Mouse (Mus musculus): Measurements from ENCODE around the gene Otof. TPM values are rescaled to one million over a fixed set of nuclear protein-coding genes. Genes with fewer than 3 reads are reported as not detected.
A peak's percentile ranks its signal among the peaks of the same experiment; 100 is the strongest.

Otof gene
- polyA plus RNA-seq (2014; fragmentation: Nextera tagmentation; extraction: Ambion mirVana), result 0.47 and 0.54 TPM in 2 replicates

DNA sequence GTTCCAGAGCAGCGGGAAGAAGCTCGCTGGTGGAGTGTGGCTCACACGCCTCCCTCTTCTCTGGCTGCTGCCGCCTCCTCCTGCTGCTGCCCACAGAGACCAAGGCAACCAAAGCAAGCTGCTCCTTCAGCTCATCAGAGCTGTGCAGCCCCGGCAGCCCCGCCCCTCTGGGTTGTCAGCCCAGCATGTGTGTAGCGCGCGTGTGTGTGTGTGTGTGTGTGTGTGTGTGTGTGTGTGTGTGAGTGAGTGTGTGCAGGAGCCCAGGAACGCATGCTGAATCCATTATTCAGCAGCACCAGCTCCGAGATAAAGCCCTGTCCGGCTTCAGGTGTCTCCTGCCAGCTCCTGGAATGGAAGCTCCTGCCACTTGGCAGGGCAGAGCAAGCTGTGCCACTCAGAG is at the start of gene Otof:
Gene Otof (minus strand): TSS at position 112 of the 400 bp plus-strand sequence.
- Histone ChIP-seq H3K4me2 (ENCODE audit: low read depth, low read length) (peak within 1 kb of the TSS; percentile 32; the same call in 1 of the 2 replicates), H3K27ac (replicated peaks; ENCODE audit: low read depth, low read length) (no peak within 1 kb of the TSS), H3K9ac (ENCODE audit: low read depth, low read length) (no peak within 1 kb of the TSS)

DNA sequence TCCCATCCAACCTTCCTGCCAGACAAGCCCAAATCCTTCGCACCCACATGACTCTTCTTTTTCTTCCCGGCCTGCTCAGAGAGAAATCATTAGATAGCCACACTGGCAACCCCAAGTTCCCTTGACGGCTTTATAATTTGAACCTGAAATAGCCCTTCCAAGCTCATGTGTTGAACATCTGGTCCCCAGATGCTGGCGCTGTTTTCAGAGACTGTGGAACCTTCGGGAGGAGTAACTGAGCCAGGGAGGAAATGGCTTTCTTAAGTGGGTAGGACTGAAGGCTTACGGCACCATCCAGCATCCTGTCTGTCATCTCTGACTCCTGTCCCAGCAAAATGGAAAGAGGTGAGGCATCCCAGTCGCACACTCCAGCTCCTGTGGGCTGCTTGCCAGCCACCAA is 35.6 kb upstream of the Otof start:
- ATAC-seq (ENCODE audit: low read depth) (peak; percentile 15; the same call in 1 of the 2 replicates), DNase-seq (ENCODE audit: low spot score) (peak; percentile 74)
- Histone ChIP-seq H3K4me2 (ENCODE audit: low read depth, low read length) (no peak overlapping the region), H3K4me3 (ENCODE audit: low read depth, low read length) (no peak overlapping the region), H3K9me3 (ENCODE audit: control insufficient read depth, low read length) (no peaks in the 10 kb centered on the region), H3K4me1 (ENCODE audit: control insufficient read depth, insufficient read depth, low read length) (peaks cover 20% of the 10 kb centered on the region; the same call in 1 of the 2 replicates), H3K36me3 (ENCODE audit: control insufficient read depth, insufficient read depth, low read length) (no peaks in the 10 kb centered on the region), H3K9ac (ENCODE audit: low read depth, low read length) (no peak overlapping the region), H3K27ac (replicated peaks; ENCODE audit: low read depth, low read length) (peak overlapping the region; percentile 29), H3K27me3 (replicated peaks; ENCODE audit: control insufficient read depth, insufficient read depth, low read length) (no peaks in the 10 kb centered on the region)
- WGBS, result 25% methylated on average over 7 of the region's 7 CpGs

More for the DNA sequence above, at the start of gene Otof:
- H3K4me1 ChIP-seq (ENCODE audit: control insufficient read depth, insufficient read depth, low read length), result peaks cover 23% of the 10 kb centered on the region
- peak; percentile 77 for ATAC-seq (ENCODE audit: low read depth)
- H3K4me3 ChIP-seq (ENCODE audit: low read depth, low read length), result no peak within 1 kb of the TSS
- peaks cover 21% of the 10 kb centered on the region for H3K27me3 ChIP-seq (replicated peaks; ENCODE audit: control insufficient read depth, insufficient read depth, low read length)
- no peaks in the 10 kb centered on the region for H3K36me3 ChIP-seq (ENCODE audit: control insufficient read depth, insufficient read depth, low read length)
- WGBS, result 3% methylated on average over 10 of the region's 12 CpGs
- H3K9me3 ChIP-seq (ENCODE audit: control insufficient read depth, low read length), result no peaks in the 10 kb centered on the region
- peak; percentile 78 for DNase-seq (ENCODE audit: low spot score)

DNA sequence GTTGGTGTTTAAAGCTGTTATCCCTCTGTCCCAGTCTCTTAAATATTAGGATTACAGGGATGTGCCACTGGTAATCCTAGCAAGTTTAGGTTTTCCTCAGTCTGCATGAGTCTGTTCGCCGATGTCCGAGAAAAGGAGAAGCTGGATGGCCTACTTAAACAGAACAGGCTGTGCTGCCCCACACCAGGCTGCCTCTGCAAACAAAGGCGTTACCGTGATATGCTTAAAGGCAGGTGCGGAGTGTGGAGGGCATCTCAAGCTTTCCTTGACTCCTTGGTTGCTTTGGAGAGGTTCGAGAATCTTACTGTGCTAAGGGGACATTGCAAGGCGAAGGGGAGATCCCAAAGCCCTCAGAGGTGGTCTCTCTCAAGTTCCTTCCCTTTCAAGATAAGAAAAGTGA is 35.1 kb upstream of the Otof start:
- H3K36me3 ChIP-seq (ENCODE audit: control insufficient read depth, insufficient read depth, low read length), result no peaks in the 10 kb centered on the region
- peaks cover 20% of the 10 kb centered on the region; the same call in 1 of the 2 replicates for H3K4me1 ChIP-seq (ENCODE audit: control insufficient read depth, insufficient read depth, low read length)
- H3K9ac ChIP-seq (ENCODE audit: low read depth, low read length), result no peak overlapping the region
- DNase-seq (ENCODE audit: low spot score) (no peak), ATAC-seq (ENCODE audit: low read depth) (no peak)
- H3K4me2 ChIP-seq (ENCODE audit: low read depth, low read length), result no peak overlapping the region
- no peak overlapping the region for H3K4me3 ChIP-seq (ENCODE audit: low read depth, low read length)
- 44% methylated on average over 8 of the region's 8 CpGs for WGBS
- H3K9me3 ChIP-seq (ENCODE audit: control insufficient read depth, low read length), result no peaks in the 10 kb centered on the region
- no peak overlapping the region for H3K27ac ChIP-seq (replicated peaks; ENCODE audit: low read depth, low read length)
- H3K27me3 ChIP-seq (replicated peaks; ENCODE audit: control insufficient read depth, insufficient read depth, low read length), result no peaks in the 10 kb centered on the region

DNA sequence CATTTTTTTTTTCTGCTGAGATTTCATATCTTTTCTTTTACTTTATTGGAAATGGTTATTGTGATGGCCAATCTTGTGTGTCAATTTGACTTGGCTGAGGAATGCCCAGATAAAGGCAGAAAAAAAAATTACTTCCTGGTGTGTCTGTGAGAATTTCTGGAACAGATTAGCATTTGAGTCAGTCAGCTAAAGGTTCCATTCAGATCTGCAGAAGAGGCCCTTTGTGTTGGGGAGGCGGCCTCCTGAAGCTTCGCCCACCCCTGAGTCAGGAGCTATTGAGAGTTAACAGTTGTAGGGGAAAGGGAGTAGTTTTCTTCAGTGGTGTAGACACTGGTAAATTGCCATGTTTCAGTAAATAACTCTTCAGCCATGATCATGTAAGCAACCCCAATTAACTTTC is 33.6 kb upstream of the Otof start:
- Histone ChIP-seq H3K27me3 (replicated peaks; ENCODE audit: control insufficient read depth, insufficient read depth, low read length) (no peaks in the 10 kb centered on the region), H3K36me3 (ENCODE audit: control insufficient read depth, insufficient read depth, low read length) (no peaks in the 10 kb centered on the region), H3K4me2 (ENCODE audit: low read depth, low read length) (no peak overlapping the region), H3K9me3 (ENCODE audit: control insufficient read depth, low read length) (no peaks in the 10 kb centered on the region), H3K9ac (ENCODE audit: low read depth, low read length) (no peak overlapping the region), H3K27ac (replicated peaks; ENCODE audit: low read depth, low read length) (peak overlapping the region; percentile 39; the same call in 1 of the 2 replicates), H3K4me3 (ENCODE audit: low read depth, low read length) (no peak overlapping the region), H3K4me1 (ENCODE audit: control insufficient read depth, insufficient read depth, low read length) (peaks cover 20% of the 10 kb centered on the region; the same call in 1 of the 2 replicates)
- WGBS, result 32% methylated on average over 2 of the region's 2 CpGs
- ATAC-seq (ENCODE audit: low read depth), result no peak
- no peak for DNase-seq (ENCODE audit: low spot score)

DNA sequence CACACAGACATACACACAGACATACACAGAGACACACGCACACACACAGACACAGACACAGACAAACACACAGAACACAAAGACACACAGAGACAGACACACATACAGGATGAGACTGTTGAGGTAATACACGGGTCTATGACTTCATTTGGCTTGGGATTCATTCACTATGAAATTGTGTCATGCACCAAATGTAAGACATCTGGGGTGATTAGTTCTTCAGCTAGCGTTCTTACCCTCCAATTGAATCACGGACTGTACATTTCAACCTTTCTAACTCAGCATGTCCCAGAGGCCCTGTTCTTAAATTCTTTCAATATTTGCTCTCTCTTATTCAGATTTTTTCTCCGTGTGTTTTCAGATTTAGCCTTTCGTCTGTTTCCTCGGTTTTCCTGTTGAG is 32.9 kb upstream of the Otof start:
- 37% methylated on average over 7 of the region's 7 CpGs for WGBS
- ATAC-seq (ENCODE audit: low read depth), result peak; percentile 64; the same call in 1 of the 2 replicates
- Histone ChIP-seq H3K27ac (replicated peaks; ENCODE audit: low read depth, low read length) (peak overlapping the region; percentile 39; the same call in 1 of the 2 replicates), H3K9ac (ENCODE audit: low read depth, low read length) (no peak overlapping the region), H3K27me3 (replicated peaks; ENCODE audit: control insufficient read depth, insufficient read depth, low read length) (no peaks in the 10 kb centered on the region), H3K36me3 (ENCODE audit: control insufficient read depth, insufficient read depth, low read length) (no peaks in the 10 kb centered on the region), H3K4me3 (ENCODE audit: low read depth, low read length) (no peak overlapping the region), H3K4me2 (ENCODE audit: low read depth, low read length) (no peak overlapping the region), H3K9me3 (ENCODE audit: control insufficient read depth, low read length) (no peaks in the 10 kb centered on the region), H3K4me1 (ENCODE audit: control insufficient read depth, insufficient read depth, low read length) (peaks cover 20% of the 10 kb centered on the region; the same call in 1 of the 2 replicates)
- DNase-seq (ENCODE audit: low spot score), result peak; percentile 80

DNA sequence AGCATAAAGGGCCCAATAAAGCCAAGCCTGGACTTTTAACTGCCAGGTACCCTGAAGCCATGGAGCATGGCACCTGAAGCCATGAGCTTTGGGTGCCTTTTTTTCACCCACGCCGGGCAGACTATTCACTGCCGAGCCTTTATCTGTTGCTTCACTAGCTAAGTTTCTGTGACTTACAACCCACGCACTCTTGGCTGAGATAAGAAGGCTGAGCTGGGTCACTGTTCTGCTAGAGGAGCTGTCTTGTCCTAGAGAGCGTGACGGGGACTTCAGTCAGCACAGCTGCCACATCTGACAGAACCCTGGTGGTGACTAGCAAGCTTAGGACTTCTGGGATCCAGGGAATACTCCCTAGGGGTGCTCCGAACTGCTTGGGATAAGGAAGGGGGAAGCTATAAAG is 32.0 kb upstream of the Otof start:
- H3K4me2 ChIP-seq (ENCODE audit: low read depth, low read length), result no peak overlapping the region
- no peak overlapping the region for H3K9ac ChIP-seq (ENCODE audit: low read depth, low read length)
- 76% methylated on average over 7 of the region's 7 CpGs for WGBS
- ATAC-seq (ENCODE audit: low read depth) (no peak), DNase-seq (ENCODE audit: low spot score) (no peak)
- no peaks in the 10 kb centered on the region for H3K36me3 ChIP-seq (ENCODE audit: control insufficient read depth, insufficient read depth, low read length)
- H3K4me3 ChIP-seq (ENCODE audit: low read depth, low read length), result no peak overlapping the region
- peaks cover 20% of the 10 kb centered on the region; the same call in 1 of the 2 replicates for H3K4me1 ChIP-seq (ENCODE audit: control insufficient read depth, insufficient read depth, low read length)
- no peaks in the 10 kb centered on the region for H3K27me3 ChIP-seq (replicated peaks; ENCODE audit: control insufficient read depth, insufficient read depth, low read length)
- no peaks in the 10 kb centered on the region for H3K9me3 ChIP-seq (ENCODE audit: control insufficient read depth, low read length)
- H3K27ac ChIP-seq (replicated peaks; ENCODE audit: low read depth, low read length), result no peak overlapping the region

DNA sequence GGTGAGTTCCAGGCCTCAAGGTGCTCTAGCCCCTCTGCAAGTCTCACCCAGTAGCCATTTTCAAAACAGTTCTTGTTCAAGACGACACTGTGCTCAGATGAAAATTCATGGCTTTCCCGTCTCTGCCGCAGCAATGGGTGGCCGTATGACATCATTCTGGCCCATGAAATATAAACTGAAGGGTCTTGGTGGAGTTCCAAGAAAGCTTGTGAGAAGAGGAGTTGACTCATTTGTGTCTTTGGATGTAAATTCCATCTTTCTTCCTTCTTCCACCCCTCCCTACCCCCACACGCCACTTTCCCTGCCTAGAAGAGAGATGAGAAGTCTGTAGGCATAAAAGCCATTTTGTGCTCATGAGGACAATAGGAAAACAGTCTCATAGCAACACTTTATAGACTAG is 29.1 kb upstream of the Otof start:
- Histone ChIP-seq H3K4me3 (ENCODE audit: low read depth, low read length) (no peak overlapping the region), H3K27ac (replicated peaks; ENCODE audit: low read depth, low read length) (no peak overlapping the region), H3K36me3 (ENCODE audit: control insufficient read depth, insufficient read depth, low read length) (no peaks in the 10 kb centered on the region), H3K4me2 (ENCODE audit: low read depth, low read length) (no peak overlapping the region), H3K27me3 (replicated peaks; ENCODE audit: control insufficient read depth, insufficient read depth, low read length) (no peaks in the 10 kb centered on the region), H3K4me1 (ENCODE audit: control insufficient read depth, insufficient read depth, low read length) (peaks cover 7% of the 10 kb centered on the region; the same call in 1 of the 2 replicates), H3K9ac (ENCODE audit: low read depth, low read length) (no peak overlapping the region), H3K9me3 (ENCODE audit: control insufficient read depth, low read length) (no peaks in the 10 kb centered on the region)
- DNase-seq (ENCODE audit: low spot score) (peak; percentile 56), ATAC-seq (ENCODE audit: low read depth) (no peak)
- 77% methylated on average over 5 of the region's 5 CpGs for WGBS

DNA sequence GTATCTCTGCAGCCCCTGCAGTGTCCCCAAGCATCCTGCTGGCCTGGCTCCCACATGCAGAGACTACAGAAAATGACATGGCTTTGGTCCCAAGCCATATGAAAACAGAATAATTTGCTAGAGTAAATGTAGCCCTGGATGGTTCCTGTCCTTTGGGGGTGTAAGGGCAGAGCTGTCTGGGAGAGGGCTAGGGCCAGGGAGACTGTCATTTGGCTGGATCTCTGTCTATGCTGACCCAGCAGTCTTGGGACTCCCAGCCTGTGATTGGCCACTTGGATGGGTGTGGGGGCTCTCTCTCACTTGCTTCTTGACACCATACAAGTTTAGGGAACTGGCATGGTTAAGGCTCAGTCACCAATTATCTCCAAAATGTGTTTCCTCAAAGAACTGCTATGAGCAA is 28.5 kb upstream of the Otof start:
- DNase-seq (ENCODE audit: low spot score) (no peak), ATAC-seq (ENCODE audit: low read depth) (no peak)
- no peaks in the 10 kb centered on the region for H3K36me3 ChIP-seq (ENCODE audit: control insufficient read depth, insufficient read depth, low read length)
- H3K27ac ChIP-seq (replicated peaks; ENCODE audit: low read depth, low read length), result no peak overlapping the region
- no peak overlapping the region for H3K9ac ChIP-seq (ENCODE audit: low read depth, low read length)
- H3K4me1 ChIP-seq (ENCODE audit: control insufficient read depth, insufficient read depth, low read length), result peaks cover 5% of the 10 kb centered on the region; the same call in 1 of the 2 replicates
- H3K4me3 ChIP-seq (ENCODE audit: low read depth, low read length), result no peak overlapping the region
- H3K27me3 ChIP-seq (replicated peaks; ENCODE audit: control insufficient read depth, insufficient read depth, low read length), result no peaks in the 10 kb centered on the region
- no peaks in the 10 kb centered on the region for H3K9me3 ChIP-seq (ENCODE audit: control insufficient read depth, low read length)
- no peak overlapping the region for H3K4me2 ChIP-seq (ENCODE audit: low read depth, low read length)

DNA sequence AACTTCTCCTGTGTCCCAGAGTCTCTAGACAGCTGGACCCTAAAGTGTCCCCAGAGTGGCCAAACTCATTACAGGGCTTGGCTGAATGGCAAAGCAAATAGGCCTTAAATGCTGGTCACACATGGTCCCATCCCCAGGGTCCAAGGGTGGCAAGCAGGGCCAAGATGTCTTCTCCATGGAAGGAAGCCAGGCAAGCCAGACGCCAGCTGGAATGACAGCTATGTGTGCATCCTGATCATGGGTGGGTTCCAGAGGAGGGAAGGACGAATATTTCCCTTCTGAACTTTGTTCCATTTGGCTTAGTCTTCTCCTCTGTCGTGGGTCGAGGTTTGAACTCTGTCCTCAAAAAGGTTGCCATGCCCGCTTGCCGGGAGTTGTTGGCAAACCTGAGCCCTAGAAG is 23.4 kb upstream of the Otof start:
- H3K36me3 ChIP-seq (ENCODE audit: control insufficient read depth, insufficient read depth, low read length), result no peaks in the 10 kb centered on the region
- no peaks in the 10 kb centered on the region for H3K9me3 ChIP-seq (ENCODE audit: control insufficient read depth, low read length)
- DNase-seq (ENCODE audit: low spot score), result no peak
- no peaks in the 10 kb centered on the region for H3K27me3 ChIP-seq (replicated peaks; ENCODE audit: control insufficient read depth, insufficient read depth, low read length)
- ATAC-seq (ENCODE audit: low read depth), result no peak
- H3K9ac ChIP-seq (ENCODE audit: low read depth, low read length), result no peak overlapping the region
- no peak overlapping the region for H3K4me2 ChIP-seq (ENCODE audit: low read depth, low read length)
- no peak overlapping the region for H3K4me3 ChIP-seq (ENCODE audit: low read depth, low read length)
- H3K4me1 ChIP-seq (ENCODE audit: control insufficient read depth, insufficient read depth, low read length), result no peaks in the 10 kb centered on the region
- no peak overlapping the region for H3K27ac ChIP-seq (replicated peaks; ENCODE audit: low read depth, low read length)
- 81% methylated on average over 6 of the region's 6 CpGs for WGBS
